Mouse (Mus musculus): ENCODE data around the gene Ccnd3. TPM values are rescaled to one million over a fixed set of nuclear protein-coding genes. Genes with fewer than 3 reads are reported as not detected.
"Not testable (repeated sequence)": the region's sequence is repeated elsewhere in the genome, so short reads cannot be mapped to it uniquely, and the experiment has no call there.

Ccnd3 gene
- polyA plus RNA-seq, 1 experiment, result 202 TPM

DNA sequence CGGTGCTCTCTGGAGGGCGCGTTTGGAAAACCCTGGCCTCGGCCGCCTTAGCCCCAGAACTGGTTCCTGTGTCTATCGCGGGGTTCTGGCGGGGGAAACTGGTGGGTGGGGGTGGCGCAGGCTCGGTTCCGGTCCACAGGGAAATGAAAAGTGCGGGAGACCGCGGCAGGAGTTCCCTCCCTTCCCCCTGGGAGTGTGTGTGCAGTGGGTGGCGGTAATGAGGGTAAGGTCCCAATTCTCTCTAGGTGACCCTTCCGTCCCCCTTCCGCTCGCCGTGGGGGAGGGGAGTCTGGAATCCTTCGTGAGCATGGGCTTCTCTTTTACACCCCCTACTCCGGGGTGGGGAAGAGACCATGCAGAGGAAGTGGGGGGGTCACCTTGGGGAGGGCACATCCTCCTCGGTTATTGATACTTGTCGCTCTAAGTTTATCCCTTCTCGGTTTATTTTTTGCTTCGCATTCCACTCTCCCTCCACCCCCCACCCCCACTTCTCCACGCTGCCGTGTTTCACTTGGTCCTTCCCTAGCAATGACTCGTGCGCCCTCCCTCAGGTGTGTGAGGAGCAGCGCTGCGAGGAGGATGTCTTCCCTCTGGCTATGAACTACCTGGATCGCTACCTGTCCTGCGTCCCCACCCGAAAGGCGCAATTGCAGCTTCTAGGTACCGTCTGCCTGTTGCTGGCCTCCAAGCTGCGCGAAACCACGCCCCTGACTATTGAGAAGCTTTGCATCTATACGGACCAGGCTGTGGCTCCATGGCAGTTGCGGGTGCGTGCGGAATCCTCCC, 89.5 kb downstream of the Ccnd3 start:
- Histone ChIP-seq H3K4me1 (ENCODE audit: control insufficient read depth, insufficient read depth, low read length) (peaks cover 34% of the 10 kb centered on the region), H3K4me3 (replicated peaks; ENCODE audit: extremely low read depth, low read depth, low read length) (peak overlapping the region; percentile 63)
- WGBS, result under 1% methylated on average over 43 of the region's 43 CpGs
- DNase-seq, result peak; percentile 33
- TF ChIP-seq POLR2A (IDR thresholded peaks at IDR 0.05; ENCODE audit: borderline replicate concordance, extremely low read depth, low read depth, low read length) (no peak), CTCF (IDR thresholded peaks at IDR 0.05; ENCODE audit: insufficient read depth, low read length) (no peak)

- 4% methylated on average over 9 of the region's 9 CpGs for WGBS
- H3K4me3 ChIP-seq (replicated peaks; ENCODE audit: extremely low read depth, low read depth, low read length), result peak overlapping the region; percentile 34
- H3K4me1 ChIP-seq (ENCODE audit: control insufficient read depth, insufficient read depth, low read length), result peaks cover 38% of the 10 kb centered on the region
- TF ChIP-seq CTCF (IDR thresholded peaks at IDR 0.05; ENCODE audit: insufficient read depth, low read length) (no peak), POLR2A (IDR thresholded peaks at IDR 0.05; ENCODE audit: borderline replicate concordance, extremely low read depth, low read depth, low read length) (no peak)
- no peak for DNase-seq
Observed at GRCm38 (mm10) chr17:47594969-47595247, 90.1 kb downstream of the Ccnd3 start.

- Histone ChIP-seq H3K4me1 (ENCODE audit: control insufficient read depth, insufficient read depth, low read length) (peaks cover 43% of the 10 kb centered on the region), H3K4me3 (replicated peaks; ENCODE audit: extremely low read depth, low read depth, low read length) (peak overlapping the region; percentile 34)
- WGBS, result 3% methylated on average over 21 of the region's 21 CpGs
- TF ChIP-seq CTCF (IDR thresholded peaks at IDR 0.05; ENCODE audit: insufficient read depth, low read length), result no peak
- peak; percentile 10; the same call in 1 of the 2 replicates for TF ChIP-seq POLR2A (IDR thresholded peaks at IDR 0.05; ENCODE audit: borderline replicate concordance, extremely low read depth, low read depth, low read length)
- peak; percentile 46 for DNase-seq
Observed at GRCm38 (mm10) chr17:47595248-47596161, 90.7 kb downstream of the Ccnd3 start.

- 43% methylated on average over 6 of the region's 6 CpGs for WGBS
- Histone ChIP-seq H3K4me3 (replicated peaks; ENCODE audit: extremely low read depth, low read depth, low read length) (no peak overlapping the region), H3K4me1 (ENCODE audit: control insufficient read depth, insufficient read depth, low read length) (peaks cover 43% of the 10 kb centered on the region)
- peak; percentile 25 for DNase-seq
- no peak for TF ChIP-seq CTCF (IDR thresholded peaks at IDR 0.05; ENCODE audit: insufficient read depth, low read length)
- no peak for TF ChIP-seq POLR2A (IDR thresholded peaks at IDR 0.05; ENCODE audit: borderline replicate concordance, extremely low read depth, low read depth, low read length)
Observed at GRCm38 (mm10) chr17:47596162-47596838, 91.4 kb downstream of the Ccnd3 start.

DNA sequence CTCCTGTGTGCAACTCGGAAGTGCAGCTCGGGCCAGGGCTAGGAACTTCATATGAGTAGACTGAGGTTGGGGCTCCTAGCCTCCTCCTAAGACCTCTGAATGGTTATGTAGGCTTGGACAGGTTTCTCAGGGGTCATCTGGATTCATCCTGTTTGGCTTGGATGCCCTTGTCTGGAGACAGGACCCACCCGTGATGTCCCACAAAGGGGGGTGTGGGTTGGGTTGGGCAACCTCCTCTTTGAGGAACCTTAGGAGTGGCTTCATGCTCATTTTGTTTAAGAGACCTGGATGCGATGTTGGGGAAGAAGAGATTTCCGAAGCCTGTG, 92.0 kb downstream of the Ccnd3 start:
- no peak for TF ChIP-seq CTCF (IDR thresholded peaks at IDR 0.05; ENCODE audit: insufficient read depth, low read length)
- no peak for TF ChIP-seq POLR2A (IDR thresholded peaks at IDR 0.05; ENCODE audit: borderline replicate concordance, extremely low read depth, low read depth, low read length)
- H3K4me3 ChIP-seq (replicated peaks; ENCODE audit: extremely low read depth, low read depth, low read length), result no peak overlapping the region
- 35% methylated on average over 5 of the region's 5 CpGs for WGBS
- peaks cover 43% of the 10 kb centered on the region for H3K4me1 ChIP-seq (ENCODE audit: control insufficient read depth, insufficient read depth, low read length)
- no peak for DNase-seq

- no peak for TF ChIP-seq CTCF (IDR thresholded peaks at IDR 0.05; ENCODE audit: insufficient read depth, low read length)
- no peak for TF ChIP-seq POLR2A (IDR thresholded peaks at IDR 0.05; ENCODE audit: borderline replicate concordance, extremely low read depth, low read depth, low read length)
- Histone ChIP-seq H3K4me3 (replicated peaks; ENCODE audit: extremely low read depth, low read depth, low read length) (no peak overlapping the region), H3K4me1 (ENCODE audit: control insufficient read depth, insufficient read depth, low read length) (peaks cover 43% of the 10 kb centered on the region)
- WGBS, result 44% methylated on average over 13 of the region's 13 CpGs
- DNase-seq, result no peak
Observed at GRCm38 (mm10) chr17:47597261-47597660, 92.4 kb downstream of the Ccnd3 start.

GRCm38 (mm10) chr17:47597838-47598579, 93.2 kb downstream of the Ccnd3 start:
- TF ChIP-seq CTCF (IDR thresholded peaks at IDR 0.05; ENCODE audit: insufficient read depth, low read length) (peak; percentile 48), POLR2A (IDR thresholded peaks at IDR 0.05; ENCODE audit: borderline replicate concordance, extremely low read depth, low read depth, low read length) (no peak)
- no peak overlapping the region for H3K4me3 ChIP-seq (replicated peaks; ENCODE audit: extremely low read depth, low read depth, low read length)
- peak; percentile 41 for DNase-seq
- WGBS, result 15% methylated on average over 10 of the region's 10 CpGs
- peaks cover 43% of the 10 kb centered on the region for H3K4me1 ChIP-seq (ENCODE audit: control insufficient read depth, insufficient read depth, low read length)

DNA sequence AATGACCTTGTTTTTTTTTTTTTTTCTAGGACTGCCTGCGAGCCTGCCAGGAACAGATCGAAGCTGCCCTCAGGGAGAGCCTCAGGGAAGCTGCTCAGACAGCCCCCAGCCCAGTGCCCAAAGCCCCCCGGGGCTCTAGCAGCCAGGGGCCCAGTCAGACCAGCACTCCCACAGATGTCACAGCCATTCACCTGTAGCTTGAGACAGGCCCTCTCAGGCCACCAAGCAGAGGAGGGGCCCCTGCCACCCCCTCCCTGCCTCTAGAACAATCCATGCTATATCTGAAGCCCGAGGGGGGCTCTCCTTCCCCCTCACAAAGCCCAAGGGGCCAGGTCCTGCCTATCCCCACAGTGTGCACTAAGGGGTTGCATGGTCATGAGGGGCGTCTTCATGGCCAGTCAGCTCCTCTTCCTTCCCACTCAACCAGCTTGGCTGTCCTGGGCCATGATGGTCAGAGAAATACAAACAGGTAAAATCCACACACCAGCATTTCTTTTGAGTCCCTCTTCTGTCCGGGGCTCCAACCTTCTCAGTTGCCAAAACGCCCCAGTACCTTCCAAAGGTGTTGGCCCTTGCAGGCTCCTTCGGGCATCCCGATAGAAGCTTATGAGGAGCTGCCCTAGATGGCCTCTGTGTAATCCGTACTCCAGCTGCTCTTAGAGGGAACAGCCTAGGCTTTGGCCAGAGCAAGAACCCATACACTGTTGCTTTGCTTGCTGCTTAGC, 93.9 kb downstream of the Ccnd3 start:
- H3K4me1 ChIP-seq (ENCODE audit: control insufficient read depth, insufficient read depth, low read length), result peaks cover 43% of the 10 kb centered on the region
- not testable (repeated sequence) for H3K4me3 ChIP-seq (replicated peaks; ENCODE audit: extremely low read depth, low read depth, low read length); DNase-seq
- WGBS, result 70% methylated on average over 10 of the region's 10 CpGs
